Mouse (Mus musculus) hindbrain, embryonic 16.5 days (tissue): ENCODE data around the gene Mpzl1. TPM values are rescaled to one million over a fixed set of nuclear protein-coding genes. Genes with fewer than 3 reads are reported as not detected.

Source experiments
- polyA plus RNA-seq: library from polyadenylated mRNA; unstranded; fragments of >200 nt; fragmentation: Nextera tagmentation; extraction: Ambion mirVana; gene quantifications from 2 replicates; pipeline ENCODE4 v1.2.1, GENCODE M21; 2015

Mpzl1 gene
- polyA plus RNA-seq, 1 experiment from 2014 or later, result 169 TPM

Other genes starting within 250 kb of the Mpzl1 start
- 17.7 and 19.0 TPM in 2 replicates for gene Dcaf6, start 174.1 kb downstream of the Mpzl1 start, polyA plus RNA-seq
- 210 and 238 TPM in 2 replicates for gene Mpc2, start 173.9 kb downstream of the Mpzl1 start, polyA plus RNA-seq
- 0.21 and 0.31 TPM in 2 replicates for gene Adcy10, start 149.4 kb downstream of the Mpzl1 start, polyA plus RNA-seq
- gene Rcsd1, start 75.2 kb upstream of the Mpzl1 start, polyA plus RNA-seq, result 9.5 and 12.5 TPM in 2 replicates
- 42.8 and 42.9 TPM in 2 replicates for gene Creg1, start 129.2 kb upstream of the Mpzl1 start, polyA plus RNA-seq
- 0.46 and 0.77 TPM in 2 replicates for gene Cd247, start 154.1 kb upstream of the Mpzl1 start, polyA plus RNA-seq